Mouse (Mus musculus) midbrain, embryonic 10.5 days (tissue): Measurements from ENCODE around the gene Mbnl1. TPM values are rescaled to one million over a fixed set of nuclear protein-coding genes. Genes with fewer than 3 reads are reported as not detected.

Experiments used
- DNase-seq: peaks from one replicate; pipeline ENCODE4 v3.0.0-alpha.2; 2017; ENCODE audit warnings: low spot score
- H3K27ac ChIP-seq: fragments of 300-500 bp; sonication (generic); replicated peaks from 2 replicates; pipeline ENCODE4 v1.5.1; 2016; ENCODE audit warnings: mild to moderate bottlenecking
- H3K27me3 ChIP-seq: fragments of 300-500 bp; sonication (generic); 2 replicates; pipeline ENCODE4 v1.6.1; 2016; ENCODE audit warnings: low read depth, mild to moderate bottlenecking; ENCODE audit not compliant: poor library complexity, severe bottlenecking
- H3K36me3 ChIP-seq: fragments of 300-500 bp; sonication (generic); 2 replicates; pipeline ENCODE4 v1.6.1; 2016; ENCODE audit warnings: mild to moderate bottlenecking, moderate library complexity
- H3K4me1 ChIP-seq: fragments of 300-500 bp; sonication (generic); 2 replicates; pipeline ENCODE4 v1.6.1; 2016
- H3K4me3 ChIP-seq: fragments of 300-500 bp; sonication (generic); 2 replicates; pipeline ENCODE4 v1.5.1; 2016; ENCODE audit warnings: mild to moderate bottlenecking, moderate library complexity
- H3K9me3 ChIP-seq: fragments of 300-500 bp; sonication (generic); replicated peaks from 2 replicates; pipeline ENCODE4 v1.6.1; 2016; ENCODE audit warnings: mild to moderate bottlenecking
- WGBS: fragments of 180-500 bp; shearing (Covaris S2); methylation state at CpG from one replicate; pipeline ENCODE4 v1.1.7; 2016; 5-methylcytosine and 5-hydroxymethylcytosine counted together
- polyA plus RNA-seq: library from polyadenylated mRNA; unstranded; fragments of >200 nt; fragmentation: Nextera tagmentation; extraction: Ambion mirVana; gene quantifications from 2 replicates; pipeline ENCODE4 v1.2.1, GENCODE M21; 2016

Mbnl1 gene
- polyA plus RNA-seq, 1 experiment from 2014 or later = 34.5 TPM

DNA sequence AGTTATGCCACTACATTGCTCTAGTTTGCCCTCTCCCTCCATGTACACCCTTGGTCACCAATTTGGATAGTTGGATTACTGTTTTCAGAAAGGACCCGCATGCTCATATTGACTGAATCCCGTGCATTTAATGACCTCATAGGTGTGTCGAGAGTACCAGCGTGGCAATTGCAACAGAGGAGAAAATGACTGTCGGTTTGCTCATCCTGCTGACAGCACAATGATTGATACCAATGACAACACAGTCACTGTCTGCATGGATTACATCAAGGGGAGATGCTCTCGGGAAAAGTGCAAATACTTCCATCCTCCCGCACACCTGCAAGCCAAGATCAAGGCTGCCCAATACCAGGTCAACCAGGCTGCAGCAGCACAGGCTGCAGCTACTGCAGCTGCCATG is 140.5 kb downstream of the Mbnl1 start:
- H3K4me1 ChIP-seq = no peaks in the 10 kb centered on the region
- H3K27me3 ChIP-seq = no peaks in the 10 kb centered on the region
- no peaks in the 10 kb centered on the region for H3K9me3 ChIP-seq
- 93% methylated on average over 7 of the region's 7 CpGs for WGBS
- H3K36me3 ChIP-seq = peaks cover 7% of the 10 kb centered on the region; the same call in 1 of the 2 replicates
- no peak for DNase-seq
- H3K27ac ChIP-seq = no peak overlapping the region
- H3K4me3 ChIP-seq = no peak overlapping the region

DNA sequence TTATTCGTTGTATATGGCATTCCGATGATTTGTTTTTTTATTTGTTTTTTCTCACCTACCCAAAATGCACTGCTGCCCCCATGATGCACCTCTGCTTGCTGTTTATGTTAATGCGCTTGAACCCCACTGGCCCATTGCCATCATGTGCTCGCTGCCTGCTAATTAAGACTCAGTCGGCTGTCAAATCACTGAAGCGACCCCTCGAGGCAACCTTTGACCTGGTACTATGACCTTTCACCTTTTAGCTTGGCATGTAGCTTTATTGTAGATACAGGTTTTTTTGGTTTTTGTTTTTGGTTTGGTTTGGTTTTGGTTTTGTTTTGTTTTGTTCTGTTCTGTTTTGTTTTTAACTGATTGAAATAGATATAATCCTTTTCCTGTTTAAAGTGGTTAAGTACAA is 141.9 kb downstream of the Mbnl1 start:
- Histone ChIP-seq H3K27ac (no peak overlapping the region), H3K4me1 (no peaks in the 10 kb centered on the region), H3K9me3 (no peaks in the 10 kb centered on the region), H3K36me3 (peaks cover 7% of the 10 kb centered on the region; the same call in 1 of the 2 replicates), H3K27me3 (no peaks in the 10 kb centered on the region), H3K4me3 (no peak overlapping the region)
- WGBS = 75% methylated on average over 7 of the region's 7 CpGs
- DNase-seq = no peak

DNA sequence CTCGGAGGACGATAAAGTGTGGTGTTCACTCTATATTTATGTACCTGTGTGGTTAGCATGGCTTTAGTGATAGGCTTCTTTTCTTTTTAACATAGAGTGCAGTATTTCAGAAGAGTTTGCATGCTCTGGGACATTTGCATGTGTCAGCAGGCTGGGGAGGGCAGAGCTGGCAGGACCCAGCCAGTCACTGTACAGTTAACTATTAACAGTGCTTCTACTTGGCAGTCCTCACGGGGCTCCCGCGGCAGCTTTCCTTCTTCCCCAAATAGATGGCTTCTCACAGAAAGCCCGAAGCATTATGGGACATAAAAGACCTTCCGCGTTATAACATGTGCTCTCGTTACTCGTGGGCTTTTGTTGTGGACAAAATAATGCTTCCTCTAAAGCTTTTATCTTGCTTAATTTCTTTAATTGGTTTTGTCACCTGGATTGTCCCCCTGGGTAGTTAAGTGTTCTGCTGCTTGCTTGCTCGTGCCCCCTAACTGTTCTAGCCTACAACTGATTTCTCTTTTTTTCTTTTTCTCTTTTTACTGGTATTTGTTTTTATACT is 142.5 kb downstream of the Mbnl1 start:
- 84% methylated on average over 11 of the region's 11 CpGs for WGBS
- no peak for DNase-seq

DNA sequence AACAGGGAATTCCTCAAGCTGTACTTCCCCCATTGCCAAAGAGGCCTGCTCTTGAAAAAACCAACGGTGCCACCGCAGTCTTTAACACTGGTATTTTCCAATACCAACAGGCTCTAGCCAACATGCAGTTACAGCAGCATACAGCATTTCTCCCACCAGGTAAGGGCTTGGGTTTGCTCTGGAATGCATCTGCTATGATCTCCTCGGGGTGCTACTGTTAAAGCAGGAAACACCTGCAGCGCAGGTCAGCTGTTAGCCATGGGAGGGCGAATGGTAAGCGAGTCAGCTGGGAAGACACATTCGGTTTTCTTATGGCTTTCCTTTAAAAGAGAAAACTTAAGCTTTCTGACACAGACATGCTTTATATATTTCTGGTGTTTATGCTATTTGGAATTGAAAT is 143.0 kb downstream of the Mbnl1 start:
- H3K9me3 ChIP-seq = no peaks in the 10 kb centered on the region
- no peak overlapping the region for H3K27ac ChIP-seq
- no peaks in the 10 kb centered on the region for H3K27me3 ChIP-seq
- 63% methylated on average over 7 of the region's 7 CpGs for WGBS
- no peaks in the 10 kb centered on the region for H3K4me1 ChIP-seq
- H3K4me3 ChIP-seq = no peak overlapping the region
- peaks cover 7% of the 10 kb centered on the region; the same call in 1 of the 2 replicates for H3K36me3 ChIP-seq
- DNase-seq = no peak

More for the DNA sequence above, 142.5 kb downstream of the Mbnl1 start:
- H3K4me3 ChIP-seq = no peak overlapping the region
- no peaks in the 10 kb centered on the region for H3K9me3 ChIP-seq
- peaks cover 7% of the 10 kb centered on the region; the same call in 1 of the 2 replicates for H3K36me3 ChIP-seq
- no peak overlapping the region for H3K27ac ChIP-seq
- no peaks in the 10 kb centered on the region for H3K27me3 ChIP-seq
- H3K4me1 ChIP-seq = no peaks in the 10 kb centered on the region

DNA sequence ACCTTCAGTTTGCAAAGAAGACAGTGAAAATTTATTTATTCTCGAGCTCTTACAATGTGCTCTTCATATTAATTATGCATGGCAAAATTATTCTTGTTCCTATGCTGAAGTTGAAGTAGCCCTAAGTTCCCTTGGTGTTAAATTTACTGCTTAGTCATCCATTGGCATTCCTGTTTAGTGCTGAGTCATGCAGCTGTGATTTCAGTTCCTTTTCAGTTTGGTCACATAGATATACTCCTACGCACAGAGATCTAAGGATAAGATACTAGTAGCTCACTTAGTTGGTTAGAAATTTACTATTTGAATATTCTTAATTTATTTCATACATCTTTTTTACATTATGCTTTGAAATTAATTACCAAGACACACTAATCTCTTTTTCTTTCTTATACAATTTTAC is 143.5 kb downstream of the Mbnl1 start:
- H3K4me1 ChIP-seq = no peaks in the 10 kb centered on the region
- peaks cover 7% of the 10 kb centered on the region; the same call in 1 of the 2 replicates for H3K36me3 ChIP-seq
- H3K9me3 ChIP-seq = no peaks in the 10 kb centered on the region
- DNase-seq = no peak
- H3K4me3 ChIP-seq = no peak overlapping the region
- no peak overlapping the region for H3K27ac ChIP-seq
- H3K27me3 ChIP-seq = no peaks in the 10 kb centered on the region
- WGBS = 88% methylated on average over 2 of the region's 2 CpGs

DNA sequence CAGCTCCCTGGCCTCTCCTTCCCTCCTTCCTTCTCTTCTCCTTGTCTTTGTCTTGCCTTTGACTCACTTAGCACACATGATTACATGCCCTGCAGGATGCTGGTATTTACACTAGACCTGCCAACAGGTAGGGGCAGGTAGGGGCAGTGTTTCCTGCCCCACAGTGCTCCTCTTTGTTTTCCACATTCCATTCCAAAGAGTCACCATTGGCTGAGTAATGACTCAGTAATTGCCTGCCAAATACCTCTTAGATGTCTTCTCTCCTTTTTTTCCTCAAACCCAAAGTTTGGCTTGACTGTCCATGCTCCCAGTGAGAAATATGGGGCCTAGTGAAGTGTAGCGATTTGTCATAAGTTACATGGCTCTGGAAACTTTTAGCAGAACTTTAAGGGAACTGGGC is 145.0 kb downstream of the Mbnl1 start:
- H3K4me1 ChIP-seq = no peaks in the 10 kb centered on the region
- 90% methylated on average over 1 of the region's 1 CpGs for WGBS
- no peak for DNase-seq
- H3K36me3 ChIP-seq = peaks cover 7% of the 10 kb centered on the region; the same call in 1 of the 2 replicates
- no peaks in the 10 kb centered on the region for H3K27me3 ChIP-seq
- no peaks in the 10 kb centered on the region for H3K9me3 ChIP-seq
- no peak overlapping the region for H3K27ac ChIP-seq
- no peak overlapping the region for H3K4me3 ChIP-seq

DNA sequence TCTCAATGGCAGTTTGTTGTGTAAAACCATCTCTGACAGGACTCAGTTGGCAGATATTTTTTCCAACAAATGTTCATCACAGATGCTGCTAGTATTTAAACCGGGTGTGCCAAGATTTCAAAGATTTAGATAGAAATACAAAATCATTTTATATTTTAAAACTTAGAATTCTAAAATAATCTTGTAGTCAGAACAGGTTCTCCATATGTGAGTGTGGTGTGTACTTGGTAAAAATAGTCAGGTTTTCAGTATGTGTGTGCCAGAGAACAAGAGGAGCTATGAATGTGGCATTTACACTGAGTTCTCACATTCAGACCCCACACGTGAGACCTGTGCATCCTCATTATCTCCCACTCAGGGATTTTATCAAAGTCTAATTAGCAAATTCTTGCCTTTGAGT is 147.6 kb downstream of the Mbnl1 start:
- no peak overlapping the region for H3K27ac ChIP-seq
- 81% methylated on average over 2 of the region's 2 CpGs for WGBS
- no peaks in the 10 kb centered on the region for H3K36me3 ChIP-seq
- no peaks in the 10 kb centered on the region for H3K4me1 ChIP-seq
- DNase-seq = no peak
- H3K4me3 ChIP-seq = no peak overlapping the region
- no peaks in the 10 kb centered on the region for H3K9me3 ChIP-seq
- H3K27me3 ChIP-seq = no peaks in the 10 kb centered on the region

DNA sequence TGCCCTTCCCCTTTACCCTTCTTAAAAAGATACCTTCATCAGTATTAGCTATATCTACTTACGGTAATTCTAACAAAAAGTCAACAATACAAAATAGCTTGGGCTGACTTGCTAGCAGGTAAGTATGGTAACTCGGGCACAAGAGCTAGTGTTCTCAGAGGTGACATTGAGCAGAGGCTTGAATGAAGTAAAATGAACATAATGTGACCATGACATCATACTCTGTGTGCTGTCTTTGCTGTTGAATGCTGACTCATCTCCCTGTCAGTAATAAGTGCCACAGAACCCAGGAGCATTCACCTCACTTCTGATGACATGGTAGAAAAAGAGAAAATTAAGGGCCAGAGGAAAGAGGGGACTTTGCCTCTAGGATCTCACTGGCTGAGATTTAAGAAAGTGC is 158.6 kb downstream of the Mbnl1 start:
- Histone ChIP-seq H3K27me3 (no peaks in the 10 kb centered on the region), H3K27ac (no peak overlapping the region), H3K4me1 (no peaks in the 10 kb centered on the region), H3K4me3 (no peak overlapping the region), H3K36me3 (0 out of 2 replicates have a peak, but pooled peaks cover 3% of the 10 kb centered on the region), H3K9me3 (no peaks in the 10 kb centered on the region)
- WGBS = 87% methylated on average over 2 of the region's 2 CpGs
- DNase-seq = no peak

DNA sequence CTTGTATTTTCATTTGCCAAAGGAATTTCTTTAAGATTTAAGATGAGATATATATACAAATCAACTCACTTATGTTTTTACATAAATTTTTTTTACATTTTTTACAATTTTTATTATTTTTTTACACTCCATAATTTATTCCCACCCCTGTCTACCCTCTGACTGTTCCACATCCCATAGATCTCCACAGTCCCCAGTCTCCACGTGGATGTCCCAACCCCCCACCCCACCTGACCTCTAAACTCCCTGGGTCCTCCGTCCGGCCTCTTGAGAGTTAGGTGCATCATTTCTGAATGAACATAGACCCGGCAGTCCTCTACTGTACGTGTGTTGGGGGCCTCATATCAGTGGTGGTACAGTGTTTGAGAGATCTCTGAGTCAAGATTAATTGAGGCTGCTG is 159.1 kb downstream of the Mbnl1 start:
- no peak for DNase-seq
- H3K27me3 ChIP-seq = no peaks in the 10 kb centered on the region
- no peak overlapping the region for H3K27ac ChIP-seq
- 90% methylated on average over 5 of the region's 5 CpGs for WGBS
- no peak overlapping the region for H3K4me3 ChIP-seq
- H3K9me3 ChIP-seq = no peaks in the 10 kb centered on the region
- H3K4me1 ChIP-seq = no peaks in the 10 kb centered on the region
- no peaks in the 10 kb centered on the region for H3K36me3 ChIP-seq

DNA sequence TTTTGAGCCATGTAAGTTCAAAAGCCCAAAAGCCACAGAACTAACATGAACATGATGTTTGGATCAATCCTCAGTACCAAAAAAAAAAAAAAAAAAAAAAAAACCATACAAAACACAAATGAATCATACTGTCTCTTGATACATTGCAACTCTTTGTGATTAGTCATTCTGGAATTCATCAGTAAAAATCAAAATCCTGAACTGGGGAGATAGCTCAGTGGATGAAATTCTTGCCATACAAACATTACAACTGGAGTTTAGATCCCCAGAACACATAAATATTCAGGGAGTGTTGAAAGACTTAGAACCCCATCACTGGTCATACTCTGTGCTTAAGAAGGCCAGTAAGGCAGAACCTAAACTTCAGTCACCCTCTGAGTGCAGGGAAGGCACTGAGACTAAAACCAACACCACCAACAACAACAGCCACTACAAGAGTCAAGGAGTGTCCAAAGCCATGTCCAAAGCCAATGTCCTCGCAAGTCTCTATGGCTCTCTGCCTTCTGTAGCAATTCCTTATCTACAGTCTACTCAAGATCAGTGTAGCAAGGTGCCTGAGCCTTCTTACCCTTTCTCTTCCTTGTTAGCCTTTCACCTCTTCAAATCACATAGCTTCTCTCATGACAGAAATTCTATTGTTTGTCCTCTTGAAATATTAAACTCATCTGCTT is 160.3 kb downstream of the Mbnl1 start:
- Histone ChIP-seq H3K4me3 (no peak overlapping the region), H3K27ac (no peak overlapping the region), H3K9me3 (no peaks in the 10 kb centered on the region), H3K4me1 (no peaks in the 10 kb centered on the region), H3K27me3 (no peaks in the 10 kb centered on the region), H3K36me3 (no peaks in the 10 kb centered on the region)
- no peak for DNase-seq
- 93% methylated on average over 1 of the region's 1 CpGs for WGBS

DNA sequence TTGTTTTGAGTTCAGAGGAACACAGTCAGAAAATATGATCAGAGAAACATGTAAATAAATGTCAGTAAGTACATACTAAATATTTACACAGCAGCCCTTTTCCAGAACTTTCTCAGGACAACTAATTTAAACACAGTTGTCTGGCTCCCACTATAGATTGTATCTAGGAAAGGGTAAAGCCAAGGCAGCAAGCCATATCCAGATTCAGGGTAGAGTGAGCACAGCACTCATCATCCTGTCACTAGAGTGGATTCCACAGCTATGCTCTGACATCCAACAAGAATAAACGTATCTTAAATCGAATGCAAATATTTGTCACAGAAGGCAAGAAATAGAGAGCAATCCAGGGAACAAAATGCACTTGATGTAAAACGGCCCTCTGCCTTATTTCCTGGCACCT is 165.9 kb downstream of the Mbnl1 start:
- Histone ChIP-seq H3K27ac (no peak overlapping the region), H3K4me3 (no peak overlapping the region), H3K4me1 (no peaks in the 10 kb centered on the region), H3K36me3 (no peaks in the 10 kb centered on the region), H3K9me3 (no peaks in the 10 kb centered on the region), H3K27me3 (no peaks in the 10 kb centered on the region)
- 90% methylated on average over 3 of the region's 3 CpGs for WGBS
- DNase-seq = no peak

DNA sequence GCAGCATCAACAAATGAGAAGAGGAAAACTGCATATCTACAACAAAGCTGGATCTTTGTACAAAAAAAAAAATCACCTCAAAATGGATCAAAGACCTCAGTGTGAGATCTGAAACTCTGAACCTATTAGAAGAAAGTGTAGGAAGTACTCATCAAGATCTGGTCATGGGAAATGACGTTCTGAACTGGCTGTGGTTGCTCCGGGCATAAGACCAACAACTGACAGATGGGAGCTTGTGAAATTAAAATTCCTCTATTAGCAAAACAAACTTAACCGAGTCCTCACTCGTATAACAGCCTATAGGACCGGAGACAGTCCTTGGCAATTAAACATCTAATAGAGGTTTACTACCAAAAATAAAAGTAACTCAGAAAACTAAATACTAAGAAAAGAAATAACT is 166.5 kb downstream of the Mbnl1 start:
- Histone ChIP-seq H3K4me1 (no peaks in the 10 kb centered on the region), H3K27me3 (no peaks in the 10 kb centered on the region), H3K9me3 (no peaks in the 10 kb centered on the region), H3K27ac (no peak overlapping the region), H3K4me3 (no peak overlapping the region), H3K36me3 (no peaks in the 10 kb centered on the region)
- 81% methylated on average over 5 of the region's 5 CpGs for WGBS
- no peak for DNase-seq

DNA sequence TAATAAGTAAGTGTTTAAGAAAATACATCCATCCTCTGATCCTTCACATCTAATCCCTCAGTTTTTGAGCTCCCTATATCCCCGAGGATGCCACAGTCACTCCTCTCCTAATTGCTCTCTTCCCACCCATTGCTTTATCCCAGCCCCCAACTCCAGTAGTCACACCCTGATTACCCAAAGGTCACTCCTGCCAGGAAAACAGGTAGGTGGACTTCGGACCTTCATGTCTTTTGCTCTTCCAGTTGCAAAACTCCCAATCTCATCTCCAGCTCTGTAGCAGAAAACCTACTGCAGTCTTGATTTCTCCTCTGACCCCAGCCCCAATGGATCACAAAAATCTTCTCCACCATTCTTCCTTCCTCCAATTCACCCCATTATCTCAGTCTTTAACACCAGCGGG is 169.6 kb downstream of the Mbnl1 start:
- Histone ChIP-seq H3K9me3 (no peaks in the 10 kb centered on the region), H3K4me1 (no peaks in the 10 kb centered on the region), H3K27me3 (no peaks in the 10 kb centered on the region), H3K27ac (no peak overlapping the region), H3K4me3 (no peak overlapping the region), H3K36me3 (no peaks in the 10 kb centered on the region)
- no peak for DNase-seq
- 77% methylated on average over 3 of the region's 3 CpGs for WGBS
